Mouse (Mus musculus): ENCODE measurements around the gene Col27a1. TPM values are rescaled to one million over a fixed set of nuclear protein-coding genes. Genes with fewer than 3 reads are reported as not detected.

The Col27a1 gene
- 11.2 and 11.5 TPM in 2 replicates for polyA plus RNA-seq (2012; rRNA removed)

DNA sequence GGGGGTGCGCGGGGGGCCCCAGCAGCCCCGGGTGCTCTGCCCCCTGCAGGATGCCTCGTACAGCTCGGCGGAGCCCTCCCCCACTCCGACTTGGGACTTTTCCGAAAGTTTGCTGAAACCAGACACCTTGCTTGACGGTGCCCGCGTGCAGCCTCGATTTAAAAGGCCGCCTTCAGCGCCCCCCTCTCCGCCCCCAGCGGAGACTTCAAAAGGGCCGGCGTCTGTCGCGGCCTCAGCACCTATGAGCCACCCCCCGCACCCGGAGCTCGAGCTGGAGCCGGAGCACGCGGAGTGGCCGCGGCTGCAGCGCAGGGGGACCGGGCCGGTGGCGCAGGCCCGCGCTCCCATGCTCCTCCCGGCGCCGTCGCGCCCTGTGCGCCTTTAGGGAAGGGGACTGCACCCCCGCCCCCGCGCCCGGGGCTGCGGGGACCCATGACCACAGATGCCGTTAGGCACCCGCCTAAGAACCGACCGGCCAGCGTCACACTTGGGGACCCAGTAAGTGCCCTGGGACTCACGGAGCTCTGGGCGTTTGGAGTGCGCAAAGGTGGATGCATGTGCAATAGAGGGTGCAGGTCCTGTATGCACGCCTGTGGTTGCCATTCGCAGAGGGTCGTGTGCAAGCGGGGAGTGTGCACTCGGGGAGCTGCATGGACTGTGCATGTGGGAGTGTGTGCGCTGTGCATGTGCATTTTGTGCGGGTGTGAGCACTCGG, at the start of gene Col27a1:
Gene Col27a1, plus strand, starts transcription at position 98 of the 715 bp plus-strand sequence.
- TF ChIP-seq POLR2A (IDR thresholded peaks at IDR 0.05; ENCODE audit: borderline replicate concordance, extremely low read depth, low read depth, low read length) (no peak), CTCF (IDR thresholded peaks at IDR 0.05; ENCODE audit: insufficient read depth, low read length) (no peak)
- no peak for DNase-seq
- Histone ChIP-seq H3K4me1 (ENCODE audit: control insufficient read depth, insufficient read depth, low read length) (peaks cover 8% of the 10 kb centered on the region), H3K4me3 (replicated peaks; ENCODE audit: extremely low read depth, low read depth, low read length) (no peak within 1 kb of the TSS)
- WGBS, result under 1% methylated on average over 61 of the region's 61 CpGs

DNA sequence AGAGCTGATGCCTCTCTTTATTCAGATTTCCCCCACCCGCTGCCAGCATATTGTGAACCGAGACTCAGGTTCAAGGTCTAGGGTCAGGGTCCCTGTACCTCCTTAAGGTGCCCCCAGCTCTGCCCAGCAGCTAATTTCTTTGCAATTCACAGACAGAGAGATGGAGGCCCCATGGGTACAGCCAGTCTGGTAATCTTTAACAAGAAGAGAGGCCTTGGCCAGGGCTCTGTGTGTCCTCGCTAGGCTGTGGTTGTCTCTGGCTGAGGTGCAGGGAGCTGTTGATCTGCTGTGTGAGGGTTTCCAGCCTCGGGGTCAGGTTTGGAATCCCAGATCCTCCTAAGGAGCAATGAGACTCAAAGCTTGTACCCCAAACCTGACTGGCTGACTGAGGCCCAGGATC, 48.2 kb upstream of the Col27a1 start:
- H3K4me1 ChIP-seq (ENCODE audit: control insufficient read depth, insufficient read depth, low read length), result no peaks in the 10 kb centered on the region
- 83% methylated on average over 4 of the region's 4 CpGs for WGBS
- no peak for TF ChIP-seq POLR2A (IDR thresholded peaks at IDR 0.05; ENCODE audit: borderline replicate concordance, extremely low read depth, low read depth, low read length)
- no peak for TF ChIP-seq CTCF (IDR thresholded peaks at IDR 0.05; ENCODE audit: insufficient read depth, low read length)
- DNase-seq, result no peak
- no peak overlapping the region for H3K4me3 ChIP-seq (replicated peaks; ENCODE audit: extremely low read depth, low read depth, low read length)

DNA sequence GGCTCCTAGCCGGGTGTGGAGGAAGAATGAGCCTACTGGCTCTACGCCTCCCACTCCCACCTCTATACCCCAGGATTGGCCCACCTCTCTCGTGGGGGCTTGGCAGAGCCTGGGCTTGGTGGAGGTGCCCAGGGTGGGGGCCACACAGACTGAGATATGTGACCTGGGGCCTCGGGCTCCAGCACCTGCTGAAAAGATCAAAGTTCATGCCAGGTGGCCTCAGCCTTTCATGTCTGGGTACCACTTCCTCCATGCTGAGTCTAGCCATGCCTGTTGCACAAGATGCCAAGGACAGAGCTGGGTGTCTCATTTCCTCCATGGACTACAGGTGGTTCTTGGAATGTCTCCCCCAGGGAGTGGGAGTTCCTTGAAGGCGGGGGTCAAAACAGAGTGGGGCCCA, 47.5 kb upstream of the Col27a1 start:
- H3K4me3 ChIP-seq (replicated peaks; ENCODE audit: extremely low read depth, low read depth, low read length), result no peak overlapping the region
- 75% methylated on average over 5 of the region's 5 CpGs for WGBS
- no peaks in the 10 kb centered on the region for H3K4me1 ChIP-seq (ENCODE audit: control insufficient read depth, insufficient read depth, low read length)
- DNase-seq, result no peak
- no peak for TF ChIP-seq CTCF (IDR thresholded peaks at IDR 0.05; ENCODE audit: insufficient read depth, low read length)
- no peak for TF ChIP-seq POLR2A (IDR thresholded peaks at IDR 0.05; ENCODE audit: borderline replicate concordance, extremely low read depth, low read depth, low read length)

DNA sequence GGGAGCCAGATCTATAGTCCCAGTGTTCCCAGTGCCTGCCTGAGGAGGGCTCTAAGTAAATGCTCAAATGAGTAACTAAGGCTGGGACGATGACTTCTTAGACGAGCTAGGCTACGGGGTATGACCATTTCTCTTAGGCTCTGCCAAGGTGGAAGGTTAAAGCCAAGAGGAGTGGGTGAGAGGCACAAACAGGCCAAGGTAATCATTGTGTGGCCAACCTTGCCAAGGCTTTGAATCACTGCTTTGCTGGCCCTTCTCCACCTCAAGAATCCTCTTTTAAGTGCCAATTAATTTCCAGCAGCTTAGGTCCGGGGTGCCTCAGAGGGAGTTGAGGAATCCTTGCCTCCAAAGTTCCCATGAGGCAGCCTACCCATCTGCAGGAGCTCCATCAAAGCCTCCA, 43.7 kb upstream of the Col27a1 start:
- TF ChIP-seq CTCF (IDR thresholded peaks at IDR 0.05; ENCODE audit: insufficient read depth, low read length) (no peak), POLR2A (IDR thresholded peaks at IDR 0.05; ENCODE audit: borderline replicate concordance, extremely low read depth, low read depth, low read length) (no peak)
- Histone ChIP-seq H3K4me3 (replicated peaks; ENCODE audit: extremely low read depth, low read depth, low read length) (no peak overlapping the region), H3K4me1 (ENCODE audit: control insufficient read depth, insufficient read depth, low read length) (no peaks in the 10 kb centered on the region)
- WGBS, result 55% methylated on average over 4 of the region's 4 CpGs
- DNase-seq, result no peak

GRCm38 (mm10) chr4:63171122-63171521, 42.7 kb upstream of the Col27a1 start:
- no peak overlapping the region for H3K4me3 ChIP-seq (replicated peaks; ENCODE audit: extremely low read depth, low read depth, low read length)
- H3K4me1 ChIP-seq (ENCODE audit: control insufficient read depth, insufficient read depth, low read length), result no peaks in the 10 kb centered on the region
- WGBS, result 38% methylated on average over 24 of the region's 24 CpGs
- no peak for DNase-seq
- TF ChIP-seq POLR2A (IDR thresholded peaks at IDR 0.05; ENCODE audit: borderline replicate concordance, extremely low read depth, low read depth, low read length), result no peak
- TF ChIP-seq CTCF (IDR thresholded peaks at IDR 0.05; ENCODE audit: insufficient read depth, low read length), result no peak

DNA sequence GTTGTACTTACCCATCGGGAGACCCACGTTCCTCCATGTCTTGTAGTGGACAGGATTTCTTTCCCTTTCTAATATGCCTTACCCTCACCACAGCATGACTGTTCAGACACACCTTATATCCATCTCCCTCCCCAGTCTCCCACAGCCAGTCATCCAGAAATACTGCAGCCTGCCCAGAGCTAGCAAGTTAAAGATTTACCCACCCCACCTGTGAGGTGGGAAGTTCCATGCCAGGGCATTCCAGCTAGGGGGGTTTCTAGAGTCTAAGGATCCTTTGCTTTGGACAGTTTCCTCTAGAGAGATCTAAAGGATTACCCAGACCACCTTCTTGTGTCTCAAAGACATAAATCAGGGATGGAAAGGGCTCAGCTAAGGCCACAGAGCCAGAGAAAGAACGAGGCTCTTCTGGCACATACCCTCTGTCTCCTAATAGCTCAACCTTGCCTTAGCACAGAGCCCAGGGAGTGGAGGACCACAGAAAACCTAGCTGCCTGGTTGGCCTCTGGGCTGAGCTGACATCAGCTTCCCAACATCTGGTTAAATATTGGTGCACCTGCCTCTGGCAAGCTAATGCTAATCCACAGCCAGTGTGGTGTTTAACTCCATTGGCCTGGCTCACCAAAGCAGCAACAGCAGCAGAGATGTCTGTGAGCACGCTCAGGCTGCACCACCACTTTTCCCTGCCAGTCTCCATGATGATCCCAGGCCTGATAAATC, 41.7 kb upstream of the Col27a1 start, which contains the start of gene Kif12:
Gene Kif12, minus strand, starts transcription at position 163 of the 717 bp plus-strand sequence.
- H3K4me1 ChIP-seq (ENCODE audit: control insufficient read depth, insufficient read depth, low read length), result no peaks in the 10 kb centered on the region
- TF ChIP-seq POLR2A (IDR thresholded peaks at IDR 0.05; ENCODE audit: borderline replicate concordance, extremely low read depth, low read depth, low read length), result no peak
- no peak for DNase-seq
- 59% methylated on average over 4 of the region's 4 CpGs for WGBS
- H3K4me3 ChIP-seq (replicated peaks; ENCODE audit: extremely low read depth, low read depth, low read length), result no peak within 1 kb of the TSS

- no peak overlapping the region for H3K4me3 ChIP-seq (replicated peaks; ENCODE audit: extremely low read depth, low read depth, low read length)
- WGBS, result 6% methylated on average over 5 of the region's 5 CpGs
- no peaks in the 10 kb centered on the region for H3K4me1 ChIP-seq (ENCODE audit: control insufficient read depth, insufficient read depth, low read length)
- TF ChIP-seq CTCF (IDR thresholded peaks at IDR 0.05; ENCODE audit: insufficient read depth, low read length), result peak; percentile 73
- no peak for TF ChIP-seq POLR2A (IDR thresholded peaks at IDR 0.05; ENCODE audit: borderline replicate concordance, extremely low read depth, low read depth, low read length)
- peak; percentile 39 for DNase-seq
Observed at GRCm38 (mm10) chr4:63181556-63181955, 32.2 kb upstream of the Col27a1 start.

DNA sequence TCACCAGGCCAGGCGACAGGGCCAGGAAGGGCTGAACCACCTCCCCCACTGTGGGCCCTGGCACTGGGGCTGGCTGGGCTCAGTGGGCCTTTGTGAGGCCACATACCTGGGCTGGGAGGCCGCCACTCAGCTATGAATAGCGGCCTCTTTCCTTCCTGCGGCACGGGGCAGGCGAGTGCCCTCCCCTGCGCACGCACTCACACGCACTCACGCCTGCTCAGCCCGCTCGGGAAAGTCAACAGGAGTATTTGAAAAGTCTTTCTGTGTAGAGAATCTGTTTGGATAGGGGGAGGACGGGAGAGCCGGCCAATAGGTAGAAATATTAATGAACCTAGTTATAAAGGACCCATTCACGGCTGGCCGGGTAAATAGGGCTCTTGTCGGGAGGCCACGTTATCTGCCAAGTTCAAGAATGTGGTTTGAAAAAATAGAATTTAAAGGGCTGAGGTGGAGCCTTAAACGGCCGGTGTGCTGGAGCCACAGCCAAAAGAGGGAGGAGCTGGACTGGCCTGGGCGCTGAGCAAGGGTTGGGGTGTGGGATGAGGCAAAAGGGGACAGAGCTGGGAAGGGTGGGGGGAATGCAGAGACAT, 27.4 kb upstream of the Col27a1 start:
- WGBS, result 49% methylated on average over 21 of the region's 21 CpGs
- DNase-seq, result peak; percentile 46
- TF ChIP-seq POLR2A (IDR thresholded peaks at IDR 0.05; ENCODE audit: borderline replicate concordance, extremely low read depth, low read depth, low read length) (no peak), CTCF (IDR thresholded peaks at IDR 0.05; ENCODE audit: insufficient read depth, low read length) (no peak)
- Histone ChIP-seq H3K4me1 (ENCODE audit: control insufficient read depth, insufficient read depth, low read length) (no peaks in the 10 kb centered on the region), H3K4me3 (replicated peaks; ENCODE audit: extremely low read depth, low read depth, low read length) (no peak overlapping the region)

GRCm38 (mm10) chr4:63191641-63192040, 22.2 kb upstream of the Col27a1 start:
- Histone ChIP-seq H3K4me1 (ENCODE audit: control insufficient read depth, insufficient read depth, low read length) (no peaks in the 10 kb centered on the region), H3K4me3 (replicated peaks; ENCODE audit: extremely low read depth, low read depth, low read length) (no peak overlapping the region)
- no peak for DNase-seq
- TF ChIP-seq POLR2A (IDR thresholded peaks at IDR 0.05; ENCODE audit: borderline replicate concordance, extremely low read depth, low read depth, low read length) (no peak), CTCF (IDR thresholded peaks at IDR 0.05; ENCODE audit: insufficient read depth, low read length) (no peak)
- WGBS, result 66% methylated on average over 5 of the region's 5 CpGs
